Mouse (Mus musculus): ENCODE results near the gene Gm28363. TPM values are rescaled to one million over a fixed set of nuclear protein-coding genes. Genes with fewer than 3 reads are reported as not detected.
"Not testable (repeated sequence)": the region's sequence is repeated elsewhere in the genome, so short reads cannot be mapped to it uniquely, and the experiment has no call there.

The Gm28363 gene
- not detected in 2 replicates for polyA plus RNA-seq (2015; fragmentation: Nextera tagmentation; extraction: Ambion mirVana)

DNA sequence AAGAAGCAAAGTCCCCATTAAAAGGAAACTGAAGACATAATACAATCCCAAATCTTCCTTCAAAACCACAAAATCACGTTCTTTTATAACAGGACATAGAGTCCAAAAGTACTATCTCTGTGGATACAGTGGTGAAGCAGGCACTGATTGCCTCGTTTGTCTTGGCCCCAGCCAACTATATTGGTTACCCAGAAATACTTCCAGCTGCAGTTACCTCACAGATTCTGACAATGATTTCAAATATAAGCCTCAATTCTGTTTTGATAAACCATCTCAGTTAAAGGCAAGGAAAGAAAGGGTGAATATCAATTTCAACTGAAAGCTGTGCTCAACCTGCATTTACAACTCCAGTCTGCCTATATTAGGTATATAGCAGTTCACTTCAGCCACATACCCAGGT lies at the start of gene Gm28363:
Gene Gm28363 (plus strand): TSS at position 301 of the 400 bp plus-strand sequence.
- 32% methylated on average over 2 of the region's 2 CpGs for WGBS (ENCODE audit: insufficient replicate concordance)
- ATAC-seq (ENCODE audit: low read depth); H3K4me3 ChIP-seq (ENCODE audit: low read depth, low read length): not testable (repeated sequence)

DNA sequence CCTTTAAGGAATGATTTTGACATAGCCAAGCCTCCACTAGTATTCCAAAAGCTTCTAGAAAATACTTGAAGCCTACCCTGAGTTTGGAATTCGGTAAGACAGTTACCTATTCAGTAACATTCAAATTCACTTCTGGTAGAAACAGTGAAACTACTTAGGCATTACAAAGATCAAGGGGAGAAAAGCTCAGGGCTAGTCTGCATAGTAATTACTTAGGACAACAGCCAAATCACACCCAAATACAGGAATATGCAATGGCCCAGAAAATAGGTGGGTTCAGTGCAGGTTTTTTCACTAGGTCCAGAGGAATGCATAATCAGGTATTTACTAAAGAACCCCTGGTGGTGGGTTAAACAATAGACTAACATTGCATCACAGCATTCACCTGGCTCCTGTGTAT lies 46.7 kb upstream of the Gm28363 start:
- 42% methylated on average over 1 of the region's 1 CpGs for WGBS (ENCODE audit: insufficient replicate concordance)
- not testable (repeated sequence) for H3K9me3 ChIP-seq (replicated peaks; ENCODE audit: control insufficient read depth, low read length); H3K9ac ChIP-seq (ENCODE audit: low read depth, low read length); H3K27me3 ChIP-seq (ENCODE audit: control insufficient read depth, insufficient read depth, low read depth, low read length); H3K4me2 ChIP-seq (ENCODE audit: low read depth, low read length); H3K4me3 ChIP-seq (ENCODE audit: low read depth, low read length); H3K36me3 ChIP-seq (ENCODE audit: control insufficient read depth, insufficient read depth); ATAC-seq (ENCODE audit: low read depth); H3K27ac ChIP-seq (ENCODE audit: low read length); H3K4me1 ChIP-seq (ENCODE audit: control insufficient read depth, low read depth, low read length)

More for the DNA sequence above, at the start of gene Gm28363:
- H3K9me3 ChIP-seq (replicated peaks; ENCODE audit: control insufficient read depth, low read length); H3K27ac ChIP-seq (ENCODE audit: low read length); H3K36me3 ChIP-seq (ENCODE audit: control insufficient read depth, insufficient read depth); H3K4me1 ChIP-seq (ENCODE audit: control insufficient read depth, low read depth, low read length); H3K4me2 ChIP-seq (ENCODE audit: low read depth, low read length); H3K27me3 ChIP-seq (ENCODE audit: control insufficient read depth, insufficient read depth, low read depth, low read length); H3K9ac ChIP-seq (ENCODE audit: low read depth, low read length): not testable (repeated sequence)

Other genes with a start within 250 kb of the Gm28363 start
- not detected in 2 replicates for gene B020011L13Rik, start 84.0 kb downstream of the Gm28363 start, polyA plus RNA-seq (2015; fragmentation: Nextera tagmentation; extraction: Ambion mirVana)
- not detected in 2 replicates for gene Gm28360, start 132.9 kb downstream of the Gm28363 start, polyA plus RNA-seq (2015; fragmentation: Nextera tagmentation; extraction: Ambion mirVana)
- not detected in 2 replicates for gene Gm28168, start 230.9 kb downstream of the Gm28363 start, polyA plus RNA-seq (2015; fragmentation: Nextera tagmentation; extraction: Ambion mirVana)

Measured in liver, embryonic 16.5 days (tissue).